Mouse (Mus musculus): Measurements from ENCODE around the gene Pgap1.

- TF ChIP-seq CTCF (IDR thresholded peaks at IDR 0.05; ENCODE audit: low read depth) (no peak), EP300 (IDR thresholded peaks at IDR 0.05; ENCODE audit: low read depth) (no peak)
Measured at GRCm38 (mm10) chr1:54552621-54553020, 4.9 kb downstream of the Pgap1 start.
